Mouse (Mus musculus): ENCODE data around the gene Rabggtb.

Gene Rabggtb

DNA sequence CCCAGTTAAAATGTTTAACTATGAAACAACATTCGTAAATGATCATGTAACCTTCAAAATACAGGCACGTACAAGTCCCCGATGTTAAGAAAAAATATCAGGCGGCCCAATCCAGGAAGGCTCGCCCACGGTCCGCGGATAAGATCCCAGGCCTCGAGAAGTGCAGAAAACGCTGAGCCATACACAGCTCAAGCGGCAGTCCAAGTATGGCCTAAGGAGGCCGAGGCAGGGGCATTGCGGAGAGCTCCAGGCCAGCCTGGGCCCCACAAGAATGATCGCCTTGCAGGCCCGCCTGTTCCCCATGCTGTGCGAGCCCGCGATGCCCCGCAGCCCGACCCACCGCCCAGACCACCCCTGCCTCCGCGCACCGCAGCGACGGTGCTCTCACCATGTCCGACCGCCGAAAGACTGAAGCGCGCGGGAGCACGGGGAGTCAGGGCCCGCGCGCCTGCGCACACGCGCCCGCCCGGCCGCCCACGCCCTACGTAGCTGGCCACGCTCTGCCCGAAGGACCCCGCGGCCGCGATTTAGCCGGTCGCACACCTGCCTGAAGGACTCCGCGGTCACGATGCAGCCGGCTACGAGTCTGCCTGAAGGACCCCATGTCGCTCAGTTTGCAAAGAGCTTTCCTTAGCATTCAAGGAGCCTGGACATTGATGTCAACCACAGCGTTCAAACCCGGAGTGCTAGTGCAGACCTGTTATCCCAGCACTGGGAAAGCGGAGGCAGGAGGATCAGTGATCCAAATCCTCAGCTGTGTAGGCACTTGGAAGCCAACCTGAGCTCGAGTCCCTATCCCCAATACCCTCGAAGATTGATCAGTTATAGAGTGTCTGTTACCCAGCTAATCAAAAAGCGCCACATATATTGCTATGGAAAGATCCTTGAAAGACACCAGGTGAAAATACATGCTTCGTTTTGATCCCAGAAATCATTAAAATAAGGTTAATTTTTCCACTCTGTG lies at the start of gene Rabggtb:
Rabggtb (minus strand) TSS at position 464 of the 964 bp plus-strand sequence.
- DNase-seq: peak; percentile 94

DNA sequence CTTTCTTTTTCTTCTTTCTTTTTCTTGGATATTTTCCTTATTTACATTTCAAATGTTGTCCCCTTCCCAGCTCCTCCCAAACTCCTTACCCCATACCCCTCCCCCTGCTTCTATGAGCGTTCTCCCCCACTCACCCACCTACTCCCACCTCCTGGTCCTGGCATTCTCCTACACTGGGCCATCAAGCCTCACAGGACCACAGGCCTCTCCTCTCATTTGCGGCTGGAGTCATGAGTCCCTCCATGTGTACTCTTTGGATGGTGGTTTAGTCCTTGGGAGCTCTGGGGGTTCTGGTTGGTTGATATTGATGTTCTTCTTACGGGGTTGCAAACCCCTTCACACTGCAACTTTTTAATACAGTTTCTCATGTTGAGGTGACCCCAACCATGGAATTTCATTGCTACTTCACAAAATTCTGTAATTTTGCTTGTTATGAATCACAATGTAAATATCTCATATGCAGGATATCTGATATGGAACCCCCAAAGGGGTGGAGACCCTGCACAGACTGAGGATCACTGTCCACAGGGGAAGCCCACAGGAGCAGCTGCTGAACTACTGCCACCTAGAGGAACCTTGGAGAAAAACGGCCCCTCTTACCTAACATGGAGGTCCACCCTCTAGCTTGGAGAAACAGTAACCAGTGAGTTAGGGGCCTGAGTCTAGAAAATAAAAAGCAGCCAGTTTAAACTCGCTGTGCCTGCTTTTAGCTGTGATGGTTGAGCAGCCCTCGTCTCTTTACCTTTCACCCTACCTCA lies 49.0 kb upstream of the Rabggtb start:
- DNase-seq: no peak

DNA sequence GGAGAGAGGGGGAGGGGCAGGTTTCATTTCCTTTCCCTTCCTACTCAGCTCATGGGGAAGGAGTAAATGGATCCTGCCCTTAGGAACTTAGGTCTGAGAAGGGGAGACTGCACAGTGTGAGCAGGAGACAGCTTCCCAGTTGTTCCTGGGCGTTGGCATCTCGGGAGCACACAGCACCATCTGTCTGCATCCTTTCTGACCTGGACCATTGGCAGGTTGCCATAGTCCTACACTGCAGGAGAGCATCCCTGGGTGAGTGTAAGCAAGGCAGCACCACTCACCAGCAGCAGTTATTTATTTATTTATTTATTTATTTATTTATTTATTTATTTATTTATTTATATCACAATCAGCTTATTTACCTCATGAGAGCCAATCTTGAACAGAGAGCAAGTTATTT lies 48.1 kb upstream of the Rabggtb start:
- no peak for DNase-seq

DNA sequence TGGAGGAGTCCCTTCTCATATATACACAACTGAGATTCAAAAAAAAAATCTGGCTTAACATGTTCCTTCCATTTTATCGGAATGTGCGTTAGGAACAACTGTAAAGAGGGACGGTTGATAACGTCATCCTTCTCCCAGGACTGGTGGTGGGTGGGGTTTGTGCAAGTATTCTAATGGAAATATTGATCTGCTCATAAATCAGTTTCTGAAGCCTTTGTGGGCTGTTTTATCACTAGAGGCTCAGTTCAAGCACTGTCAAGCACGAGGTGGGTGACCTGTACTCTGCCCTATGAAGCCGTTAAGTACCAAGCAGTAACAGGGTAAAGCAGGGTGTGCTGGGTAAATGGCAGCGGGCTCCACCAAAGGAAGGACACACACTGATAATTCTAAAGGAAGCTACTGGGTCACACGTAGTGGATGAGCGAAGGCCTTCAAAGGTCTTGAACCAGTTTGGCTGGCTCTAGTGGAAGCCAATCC lies 47.0 kb upstream of the Rabggtb start:
- DNase-seq: no peak

DNA sequence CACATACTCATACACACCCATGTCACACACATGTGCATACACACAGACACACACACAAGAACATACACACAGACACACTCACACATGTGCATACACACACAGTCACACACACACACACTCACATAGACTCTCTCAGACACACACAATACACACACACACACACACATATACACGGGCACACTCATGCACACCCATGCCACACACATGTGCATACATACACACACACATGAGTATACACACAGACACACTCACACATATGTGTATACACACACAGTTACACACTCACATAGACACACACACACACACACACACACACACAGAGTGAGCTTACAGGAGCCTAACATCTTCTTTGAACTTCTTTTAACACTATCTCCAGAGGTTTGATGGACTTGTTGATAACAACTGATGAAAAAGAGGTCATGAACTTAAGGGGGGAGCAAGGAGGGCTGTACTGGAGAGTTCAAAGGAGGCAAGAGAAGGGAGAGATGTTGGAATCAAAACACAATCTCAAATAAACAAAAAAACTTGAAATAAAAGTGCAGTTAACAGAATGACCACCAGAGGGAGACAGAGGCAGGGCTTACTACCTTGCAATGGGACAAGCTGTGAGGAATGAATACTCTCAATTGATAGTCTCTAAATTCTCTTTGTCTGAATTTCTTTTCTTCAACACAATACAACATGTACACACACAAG lies 46.4 kb upstream of the Rabggtb start:
- DNase-seq: no peak

DNA sequence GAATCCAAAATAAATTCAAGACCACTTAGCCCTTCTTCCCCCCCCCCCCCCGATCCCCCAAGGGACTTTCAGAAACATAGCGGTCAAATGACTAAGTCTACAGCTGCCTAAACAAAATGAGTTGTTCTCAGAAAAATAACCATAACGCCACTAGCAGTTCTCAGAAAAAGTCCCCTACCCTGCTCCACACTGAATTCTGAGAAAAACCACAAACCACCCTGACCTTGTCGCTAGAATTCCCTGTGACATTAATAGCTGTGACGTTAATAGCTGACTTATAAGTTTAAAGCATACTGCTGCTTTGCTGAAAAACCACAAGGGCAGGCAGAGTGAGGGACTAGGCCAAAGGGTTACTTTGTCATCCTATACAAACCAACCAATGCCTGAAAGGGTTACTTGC lies 45.1 kb upstream of the Rabggtb start:
- DNase-seq: no peak

DNA sequence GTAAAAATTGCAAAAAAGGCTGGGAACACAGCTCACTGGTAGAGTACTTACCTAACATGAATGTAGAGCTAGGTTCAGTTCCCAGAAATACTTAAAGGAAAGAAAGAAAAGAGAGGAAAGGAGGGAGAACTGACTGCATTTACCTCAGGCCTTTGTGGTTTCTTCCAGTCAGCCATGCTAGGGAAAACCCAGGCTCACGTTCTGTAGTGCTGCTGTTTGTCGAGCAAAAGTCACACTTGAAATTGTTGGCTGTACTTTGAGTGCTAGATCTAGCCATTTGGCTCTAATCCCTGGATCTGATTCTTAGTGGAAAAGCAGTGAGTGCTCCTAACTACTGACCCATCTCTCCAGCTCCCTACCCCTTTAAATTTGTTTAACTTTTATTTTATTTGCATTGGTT lies 35.4 kb upstream of the Rabggtb start:
- no peak for DNase-seq

DNA sequence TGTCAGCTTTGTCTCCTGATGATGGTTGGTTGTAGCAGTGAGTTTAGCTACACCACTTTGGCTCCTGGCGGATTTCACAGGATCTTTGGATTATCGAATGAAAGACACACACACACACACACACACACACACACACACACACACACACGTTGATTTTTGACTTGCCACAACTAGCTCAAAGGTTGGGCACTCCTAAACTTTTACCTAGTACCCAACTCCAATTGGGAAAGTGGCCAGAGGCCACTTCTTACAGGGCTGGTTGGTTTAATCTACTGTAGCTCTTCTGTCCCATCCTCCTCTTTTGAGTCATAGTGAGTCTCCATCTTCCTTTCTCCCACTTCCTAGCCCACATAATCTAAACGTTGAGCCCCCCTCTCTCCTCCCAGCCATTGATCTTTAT lies 34.5 kb upstream of the Rabggtb start:
- DNase-seq: no peak

DNA sequence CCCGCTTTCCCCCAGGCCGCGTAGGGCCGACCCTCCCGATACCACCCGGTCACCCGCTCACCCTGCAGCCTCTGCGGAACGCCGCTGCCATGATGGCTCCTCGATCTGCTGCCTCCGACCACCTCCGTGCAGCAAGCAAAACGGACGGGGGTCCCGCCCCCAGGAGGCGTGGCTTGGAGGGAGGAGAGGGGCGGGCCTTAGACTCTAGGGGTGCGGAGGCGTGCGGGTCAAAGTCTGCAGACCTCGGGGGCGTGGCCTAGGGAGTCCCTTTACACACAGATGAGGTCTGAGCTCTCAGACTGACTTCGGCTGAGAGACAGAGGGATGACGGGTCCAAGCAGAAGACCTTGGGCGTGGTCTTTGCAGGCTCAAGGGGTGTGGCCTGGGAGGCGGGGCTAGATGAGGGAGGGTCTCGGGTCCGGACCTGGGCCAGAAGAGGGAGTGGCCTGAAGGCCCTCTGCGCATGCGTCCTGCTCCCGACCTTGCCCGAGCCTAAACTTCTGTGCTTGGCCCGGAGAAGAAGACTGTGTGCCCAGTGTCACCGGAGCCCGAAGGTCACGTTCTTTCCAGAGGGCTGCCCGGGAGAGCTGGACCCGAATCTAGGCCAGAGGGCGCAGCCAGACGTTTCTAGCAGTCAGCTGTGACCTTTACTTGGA lies 31.7 kb upstream of the Rabggtb start, which contains the start of gene Acadm:
Acadm (minus strand) TSS at position 298 of the 656 bp plus-strand sequence.
- DNase-seq: peak; percentile 90

DNA sequence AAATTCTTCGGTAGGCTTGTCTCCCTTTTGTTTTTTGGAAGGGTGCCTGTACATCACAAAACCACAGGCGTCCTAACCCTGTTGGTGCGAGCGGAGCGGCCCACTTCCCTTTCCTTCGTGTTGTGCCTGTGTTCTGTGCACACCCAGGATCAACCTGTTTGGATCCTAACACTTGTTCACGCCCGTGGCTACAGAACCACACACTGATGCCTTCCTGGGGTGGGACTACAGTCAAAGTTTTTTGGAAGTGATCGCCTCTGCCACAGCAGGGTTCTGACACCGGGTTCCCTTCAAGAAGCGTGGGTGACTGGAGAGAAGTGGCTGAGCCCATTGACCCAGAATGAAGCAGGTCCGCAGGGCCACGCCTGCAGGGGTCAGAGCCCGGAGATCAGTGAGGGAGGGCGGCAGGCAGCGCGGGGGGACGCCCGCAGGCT lies 31.1 kb upstream of the Rabggtb start:
- DNase-seq: no peak

DNA sequence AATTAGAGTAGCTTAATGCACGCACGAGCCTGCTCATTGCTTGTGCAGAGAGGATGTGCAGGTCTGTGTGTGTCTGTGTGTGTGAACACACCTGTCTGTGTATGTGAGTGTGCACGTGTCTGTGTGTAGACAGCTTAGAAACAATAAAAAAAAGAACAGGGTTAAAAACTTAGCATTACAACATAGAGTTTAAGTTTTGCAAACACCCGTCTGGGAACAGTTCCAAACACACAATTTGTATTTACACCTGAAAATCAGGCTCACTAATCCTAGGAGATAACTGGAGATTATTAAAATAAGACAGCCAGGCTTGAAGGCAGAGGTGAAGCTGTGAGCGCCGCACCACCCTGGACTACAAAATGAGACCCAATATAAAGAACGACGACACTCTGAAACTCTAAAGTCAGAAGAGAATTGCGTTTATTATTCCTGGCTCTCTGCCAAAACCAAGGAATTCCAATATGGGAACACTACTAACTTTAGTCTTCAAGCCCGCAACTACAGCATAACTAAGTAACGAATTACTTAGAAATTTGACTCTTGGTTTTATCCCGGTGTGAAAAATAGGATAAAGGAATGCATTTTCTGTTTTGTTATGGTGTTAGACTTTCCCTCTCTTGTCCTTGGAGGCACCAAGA lies 30.3 kb upstream of the Rabggtb start:
- DNase-seq: no peak

DNA sequence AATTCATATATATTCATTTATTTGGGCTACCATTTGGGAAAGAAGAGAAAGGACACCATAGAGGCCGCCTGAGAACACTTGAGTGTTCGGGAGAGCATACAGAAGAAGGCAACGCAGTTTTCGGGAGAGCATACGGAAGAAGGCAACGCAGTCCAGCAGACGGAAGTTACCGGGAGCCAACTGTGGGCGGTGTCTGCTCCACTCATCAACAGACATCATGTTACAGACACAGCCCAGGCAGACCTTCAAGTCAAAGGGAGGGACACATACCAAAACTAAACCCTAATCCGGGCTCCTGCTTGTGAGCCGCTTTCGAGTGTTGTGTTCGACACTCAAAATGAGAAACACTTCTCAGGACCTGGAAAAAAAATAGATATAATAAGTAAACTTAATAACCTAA lies 28.8 kb upstream of the Rabggtb start:
- DNase-seq: no peak

DNA sequence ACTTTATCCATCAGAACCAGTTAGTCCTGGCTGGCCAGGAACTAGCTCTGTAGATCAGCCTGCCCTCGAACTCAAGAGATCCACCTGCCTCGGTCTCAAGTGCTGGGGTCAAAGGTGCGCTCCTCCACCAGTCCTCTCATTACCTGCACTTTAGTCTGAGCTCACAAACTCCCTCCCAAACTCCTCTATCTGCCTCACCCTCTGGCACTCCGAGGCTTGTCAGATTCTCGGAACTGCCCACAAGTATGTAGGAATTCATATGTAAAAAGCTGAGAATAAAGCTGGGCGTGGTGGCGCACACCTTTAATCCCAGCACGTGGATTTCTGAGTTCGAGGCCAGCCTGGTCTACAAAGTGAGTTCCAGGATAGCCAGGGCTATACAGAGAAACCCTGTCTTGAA lies 27.7 kb upstream of the Rabggtb start:
- DNase-seq: no peak

DNA sequence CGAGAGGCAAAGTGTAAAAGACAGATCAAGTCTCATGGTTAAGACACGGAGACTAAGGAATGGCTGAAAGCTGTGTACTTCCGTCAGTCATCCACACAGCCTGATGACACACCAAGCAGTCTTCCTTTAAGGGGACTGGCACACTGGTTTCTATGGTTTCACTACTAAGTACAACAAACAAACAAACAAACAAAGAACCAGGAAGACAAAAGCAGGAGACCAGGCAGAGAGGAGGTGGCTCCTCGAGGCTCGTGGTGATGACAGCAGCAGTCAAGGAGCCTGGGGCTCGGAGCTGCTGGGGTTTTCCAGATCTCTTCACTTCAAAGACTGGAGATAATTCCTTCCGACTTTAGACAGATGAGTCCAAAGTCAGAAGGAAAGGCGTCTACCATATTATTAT lies 27.2 kb upstream of the Rabggtb start:
- no peak for DNase-seq

DNA sequence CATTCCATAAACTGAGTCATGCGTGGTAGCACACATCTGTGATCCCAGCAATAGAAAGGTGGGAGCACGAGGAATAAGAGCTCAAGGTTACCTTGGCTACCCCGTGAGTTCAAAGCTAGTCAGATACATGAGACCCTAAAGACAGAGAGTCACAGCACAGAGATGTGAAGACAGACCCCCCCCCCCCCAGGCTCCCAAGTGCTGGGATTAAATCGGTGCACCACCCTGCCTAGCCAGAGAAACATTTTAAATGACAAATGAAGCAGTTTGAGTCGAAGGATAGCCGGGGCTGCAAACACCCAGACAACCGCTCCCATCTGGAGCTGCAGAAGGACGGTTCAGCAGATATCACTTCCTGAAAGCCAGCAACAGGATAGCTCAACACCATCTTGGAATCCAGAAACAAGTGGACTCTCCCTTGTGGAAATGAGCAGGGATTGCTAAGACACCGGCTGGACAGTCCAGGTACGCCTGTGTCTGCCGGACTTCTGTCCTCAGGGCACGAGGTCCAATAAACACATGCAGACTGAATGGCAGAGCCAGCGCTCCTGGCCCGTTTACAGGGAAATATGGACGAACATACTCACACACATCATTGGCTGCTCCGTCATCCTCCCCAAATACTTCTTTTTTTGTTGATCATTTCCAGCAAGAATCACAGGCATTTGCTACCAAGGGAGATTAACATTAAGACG lies 24.5 kb upstream of the Rabggtb start:
- no peak for DNase-seq

DNA sequence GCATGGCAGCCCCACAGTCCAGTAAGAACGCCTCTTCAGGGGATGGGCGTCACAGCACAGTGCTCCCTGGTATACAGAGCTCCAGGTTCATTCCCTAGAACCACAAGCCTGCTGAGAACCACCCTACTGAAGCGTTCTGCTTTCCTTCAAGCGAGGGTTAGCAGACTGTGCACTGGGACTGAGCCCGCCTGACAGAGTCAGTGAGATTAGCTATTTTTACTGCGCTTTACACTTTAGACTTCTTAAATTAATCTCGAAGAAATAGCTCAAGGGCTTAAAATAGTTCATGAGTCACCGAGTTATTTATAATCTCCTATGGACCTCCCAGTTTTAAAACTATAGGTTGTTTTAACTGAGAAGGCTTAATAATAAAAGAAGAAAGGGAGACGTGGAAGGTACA lies 23.1 kb upstream of the Rabggtb start:
- DNase-seq: no peak

DNA sequence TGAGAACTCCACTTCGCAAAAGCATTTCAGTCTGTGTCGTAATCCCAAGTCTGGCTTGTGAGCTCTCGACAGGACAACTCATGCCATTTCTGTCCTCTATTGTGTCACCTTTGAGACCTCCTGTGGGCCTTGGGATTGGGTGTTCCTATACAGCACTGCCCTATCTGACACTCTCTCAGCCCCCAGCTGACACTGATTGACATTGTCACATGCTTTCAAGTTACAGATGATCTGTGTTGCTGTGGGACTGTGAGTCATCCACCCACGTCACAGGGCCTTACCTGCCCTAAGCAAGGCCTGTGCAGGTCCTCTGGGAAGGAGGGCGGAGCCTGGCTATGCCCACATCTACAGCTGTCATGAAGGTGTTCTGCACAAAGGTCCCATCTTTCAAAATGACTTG lies 19.7 kb upstream of the Rabggtb start:
- no peak for DNase-seq

DNA sequence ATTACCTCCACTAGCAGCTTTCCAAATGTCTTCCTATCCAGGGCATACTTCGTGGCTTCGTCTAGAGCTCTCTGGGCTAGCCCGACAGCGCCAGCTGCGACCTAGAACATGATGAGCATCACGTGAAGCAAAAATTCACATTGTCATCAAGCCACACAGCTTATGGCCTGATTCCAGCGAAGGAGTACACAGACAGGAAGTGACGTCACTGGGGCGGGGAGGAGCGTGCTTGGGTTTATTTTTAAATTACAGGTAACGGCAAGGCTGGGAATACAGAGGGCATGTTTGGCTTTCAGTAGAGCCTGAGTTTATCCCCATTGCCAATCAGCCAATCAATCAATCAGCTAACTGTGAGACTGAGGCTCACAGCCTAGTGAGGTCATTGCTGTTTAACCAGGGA lies 16.7 kb upstream of the Rabggtb start:
- no peak for DNase-seq

DNA sequence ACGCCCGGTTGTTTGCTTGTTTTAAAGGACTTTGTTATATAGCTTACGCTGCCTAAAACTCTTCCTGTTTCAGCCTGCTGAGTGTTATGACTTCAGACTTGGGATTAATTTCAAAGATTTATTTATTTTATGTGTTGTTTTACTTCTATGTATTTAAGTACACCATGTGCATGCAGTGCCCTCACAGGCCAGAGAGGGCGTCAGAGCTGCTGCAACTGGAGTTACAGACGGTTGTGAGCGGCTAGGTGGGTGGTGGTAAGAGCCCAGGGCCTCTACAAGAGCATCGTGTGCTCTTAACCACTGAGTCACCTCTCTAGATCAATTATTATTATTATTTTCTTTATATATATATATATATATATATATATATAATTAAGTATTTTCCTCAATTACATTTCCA lies 13.5 kb upstream of the Rabggtb start:
- DNase-seq: no peak

DNA sequence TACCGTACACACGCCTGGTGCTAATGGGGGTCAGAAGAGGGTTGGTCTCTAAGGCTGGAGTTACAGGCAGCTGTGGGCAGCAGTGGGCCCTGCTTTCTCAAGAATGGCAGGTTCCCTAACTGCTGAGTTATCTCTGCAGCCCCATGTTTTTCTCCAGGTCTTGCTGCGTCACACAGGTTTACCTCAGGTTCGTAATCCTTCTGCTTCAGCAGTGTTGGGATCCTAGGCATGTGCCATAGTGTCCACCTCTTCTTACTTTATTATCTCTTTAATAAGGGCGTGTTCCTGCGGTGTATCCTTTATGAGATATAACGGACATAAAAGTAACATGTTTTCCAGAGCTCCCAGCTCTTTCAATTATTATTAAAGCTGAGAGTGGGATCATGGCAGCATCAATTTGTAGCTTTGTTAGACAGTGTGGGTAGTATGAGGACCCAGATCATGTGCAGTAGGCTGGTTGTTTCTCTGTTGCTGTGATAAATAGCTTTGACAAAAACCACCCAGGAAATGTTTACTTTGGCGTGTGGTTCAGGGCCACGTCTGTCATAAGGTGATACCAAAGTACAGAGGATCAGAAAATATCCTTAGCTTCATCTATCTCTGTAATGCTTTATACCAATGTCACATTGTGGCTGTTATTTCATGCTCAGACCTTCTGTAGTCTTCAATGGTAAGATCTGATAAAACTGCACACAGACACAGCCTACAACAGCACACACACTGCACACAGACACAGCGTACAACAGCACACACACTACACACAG lies 8.5 kb upstream of the Rabggtb start:
- no peak for DNase-seq

DNA sequence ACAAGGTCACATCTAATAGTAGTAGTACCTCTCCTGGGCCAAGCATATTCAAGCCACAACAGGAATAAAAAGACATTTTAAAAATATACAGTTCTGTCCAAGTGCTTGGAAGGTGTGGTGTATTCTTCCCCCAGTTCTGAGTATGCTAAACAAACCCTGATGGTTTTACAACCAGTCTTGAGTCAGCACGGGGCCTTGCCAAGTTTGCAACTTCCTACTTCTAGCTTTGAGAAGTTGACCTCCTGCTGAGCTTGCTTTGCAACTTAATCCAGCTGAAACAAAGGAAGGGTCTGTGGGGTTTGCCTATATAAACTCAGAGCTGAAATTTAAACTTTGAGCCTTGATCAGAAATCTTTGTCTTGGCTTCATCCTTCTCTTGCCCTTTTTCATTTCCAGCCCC lies 4.4 kb upstream of the Rabggtb start:
- DNase-seq: no peak
